Mouse (Mus musculus) G1E-ER4 (cell line): ENCODE measurements around the gene Iba57. TPM values are rescaled to one million over a fixed set of nuclear protein-coding genes. Genes with fewer than 3 reads are reported as not detected.
A peak's percentile ranks its signal among the peaks of the same experiment; 100 is the strongest.

Experiments
- GATA1 ChIP-seq: IDR thresholded peaks from one replicate; pipeline ENCODE4 v1.8.0; 2012; ENCODE audit warnings: low read length, inconsistent platforms
- polyA plus RNA-seq: library from polyadenylated mRNA; stranded (reverse); fragments of >175 nt; gene quantifications from 2 replicates; pipeline ENCODE4 v1.2.3, GENCODE M21; 2012

Gene Iba57
- polyA plus RNA-seq, 1 experiment, result 18.7 TPM

GRCm38 (mm10) chr11:59183821-59184220 is 20.3 kb upstream of the Iba57 start:
- TF ChIP-seq GATA1, result no peak

- TF ChIP-seq GATA1, result no peak
Observed at GRCm38 (mm10) chr11:59182864-59183331, 19.4 kb upstream of the Iba57 start, which contains the start of gene Gjc2. Gene Gjc2, minus strand, starts transcription at chr11:59183213.

DNA sequence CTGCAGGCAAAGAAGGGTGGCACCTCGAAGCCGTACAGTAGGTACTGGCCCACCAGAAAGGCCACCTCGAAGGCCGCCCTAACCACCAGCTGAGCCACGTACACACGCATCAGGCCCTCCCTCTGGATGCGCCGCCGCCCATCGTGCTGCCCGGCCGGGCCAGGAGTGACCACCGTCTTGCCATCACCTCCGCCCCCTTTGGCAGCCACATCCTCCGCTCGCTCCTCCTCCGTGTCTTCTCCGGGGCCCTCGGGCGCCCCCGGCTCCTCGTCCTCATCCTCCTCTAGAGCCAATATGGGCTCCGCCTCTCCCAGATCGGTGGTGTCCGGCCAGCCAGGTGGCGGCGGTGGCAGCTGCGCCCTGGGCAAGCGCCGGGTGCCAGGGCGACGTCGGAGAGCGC is 13.4 kb upstream of the Iba57 start:
- no peak for TF ChIP-seq GATA1

DNA sequence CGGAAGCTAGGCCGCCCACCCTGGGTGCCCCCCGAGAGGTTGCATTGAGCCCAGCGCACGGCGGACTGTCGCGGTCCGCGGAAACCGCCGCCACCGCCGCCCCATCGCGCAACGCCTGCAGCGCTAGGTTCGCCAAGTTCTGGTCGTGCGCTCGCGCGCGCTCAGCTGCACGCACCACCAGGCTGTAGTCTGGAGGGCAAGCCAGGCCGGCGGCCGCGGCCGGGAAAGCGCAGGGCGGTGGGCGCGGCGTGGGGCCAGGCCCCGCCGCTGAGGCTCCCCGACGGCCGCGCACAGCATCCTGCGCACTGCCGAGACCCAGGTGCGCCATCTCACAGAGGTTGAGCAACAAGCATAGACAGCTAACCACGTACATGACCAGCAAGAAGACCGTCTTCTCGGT is 12.9 kb upstream of the Iba57 start:
- no peak for TF ChIP-seq GATA1

DNA sequence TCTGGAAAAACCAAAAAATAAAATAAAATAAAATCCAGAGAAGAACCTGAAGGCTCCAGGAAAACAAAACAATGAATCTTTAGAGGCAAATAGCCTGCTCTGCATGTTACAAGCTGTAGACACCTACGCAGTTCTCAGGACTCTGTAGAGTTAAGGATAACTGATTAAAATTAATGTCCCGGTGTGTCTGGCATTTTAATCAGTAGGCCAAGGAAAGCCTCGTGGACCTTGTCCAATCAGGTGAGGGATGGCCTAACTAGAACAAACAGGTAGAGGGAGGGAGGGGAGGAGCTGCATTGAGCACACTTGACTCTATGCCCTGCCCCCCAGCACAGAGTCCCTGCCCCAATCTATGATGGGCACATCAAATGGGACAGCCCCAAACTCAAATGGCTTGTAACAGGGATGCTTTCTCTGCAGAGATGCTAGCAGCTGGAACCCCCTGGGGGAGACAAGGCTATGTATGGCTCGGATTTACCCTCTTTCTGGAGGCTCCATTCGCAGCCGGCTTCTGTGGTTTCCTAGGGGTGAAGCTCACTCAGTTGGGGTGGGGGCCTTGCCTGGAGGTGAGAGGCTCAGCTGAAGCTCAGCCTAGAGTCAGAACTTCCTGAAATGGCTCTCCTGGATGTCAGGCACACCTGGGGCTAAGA is 10.8 kb upstream of the Iba57 start:
- no peak for TF ChIP-seq GATA1

- no peak for TF ChIP-seq GATA1
Observed at GRCm38 (mm10) chr11:59170549-59170948, 7.0 kb upstream of the Iba57 start.

GRCm38 (mm10) chr11:59169807-59170206 is 6.3 kb upstream of the Iba57 start:
- no peak for TF ChIP-seq GATA1

DNA sequence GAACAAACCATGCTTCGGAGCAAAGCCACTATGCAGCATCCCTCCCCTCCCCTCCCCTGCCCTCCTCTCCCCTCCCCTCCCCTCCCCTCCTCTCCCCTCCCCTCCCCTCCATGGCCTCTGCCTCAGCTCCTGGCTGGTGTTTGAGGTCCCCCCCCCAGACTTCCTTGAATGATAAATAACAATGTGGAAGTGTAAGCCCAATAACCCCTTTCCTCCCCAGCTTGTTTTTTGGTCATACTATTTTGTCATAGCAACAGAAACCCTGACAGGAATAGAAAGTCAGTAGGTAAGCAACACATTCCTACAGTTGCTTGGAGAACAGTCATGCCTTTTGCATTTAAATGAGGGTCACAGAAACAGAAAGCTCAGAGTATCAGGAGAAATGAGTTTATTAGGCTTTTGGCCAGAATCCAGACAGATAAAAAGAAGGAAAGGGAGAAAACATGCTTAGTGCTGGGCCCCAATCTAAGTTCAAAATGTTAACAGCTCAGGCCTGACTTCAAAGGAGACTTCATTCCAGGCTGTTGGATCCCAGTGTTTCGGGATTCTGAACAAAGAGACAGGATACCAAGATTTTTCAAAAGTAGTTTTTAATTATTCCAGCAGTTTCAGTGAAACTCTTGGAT is 2.2 kb upstream of the Iba57 start:
- no peak for TF ChIP-seq GATA1

- peak; percentile 81 for TF ChIP-seq GATA1
Observed at GRCm38 (mm10) chr11:59164384-59164783, 845 bp upstream of the Iba57 start.

DNA sequence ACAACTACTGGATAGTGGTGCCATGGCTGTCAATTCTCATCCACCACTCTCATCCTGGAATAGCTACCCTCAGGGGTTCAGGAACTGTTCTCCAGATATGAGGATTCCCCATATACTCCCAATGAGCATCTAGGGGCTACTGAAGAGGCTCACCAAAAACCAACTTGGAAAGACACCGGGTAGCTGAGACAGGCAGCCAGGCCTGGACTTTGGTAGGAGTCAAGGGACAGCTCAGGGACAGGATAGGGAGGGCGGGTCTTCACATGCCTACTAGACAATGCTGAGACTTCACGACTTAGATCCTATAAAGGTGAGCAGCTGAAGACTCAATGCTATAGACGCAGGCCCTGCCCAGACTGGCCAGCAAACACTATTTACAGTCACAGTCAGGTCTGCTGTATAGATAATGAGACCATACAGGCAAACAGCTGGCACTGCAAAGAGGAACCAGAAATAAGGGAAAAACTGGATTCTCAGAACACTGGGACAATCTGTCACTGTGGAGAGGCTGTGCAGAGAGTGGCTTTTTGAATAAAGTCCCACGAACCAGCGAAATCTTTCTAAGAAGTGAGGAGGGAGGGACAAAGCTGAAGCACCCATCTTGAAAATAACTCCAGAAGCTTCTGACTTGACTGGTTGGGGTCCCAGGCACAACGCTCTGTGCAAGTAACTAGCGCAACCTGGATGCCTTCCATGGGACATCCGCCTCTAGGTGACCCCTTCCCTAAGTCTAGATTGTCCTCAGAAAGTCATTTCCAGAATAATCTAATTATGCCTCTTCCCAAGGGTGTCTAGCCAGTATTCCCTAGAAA is 890 bp downstream of the Iba57 start:
- TF ChIP-seq GATA1, result no peak

DNA sequence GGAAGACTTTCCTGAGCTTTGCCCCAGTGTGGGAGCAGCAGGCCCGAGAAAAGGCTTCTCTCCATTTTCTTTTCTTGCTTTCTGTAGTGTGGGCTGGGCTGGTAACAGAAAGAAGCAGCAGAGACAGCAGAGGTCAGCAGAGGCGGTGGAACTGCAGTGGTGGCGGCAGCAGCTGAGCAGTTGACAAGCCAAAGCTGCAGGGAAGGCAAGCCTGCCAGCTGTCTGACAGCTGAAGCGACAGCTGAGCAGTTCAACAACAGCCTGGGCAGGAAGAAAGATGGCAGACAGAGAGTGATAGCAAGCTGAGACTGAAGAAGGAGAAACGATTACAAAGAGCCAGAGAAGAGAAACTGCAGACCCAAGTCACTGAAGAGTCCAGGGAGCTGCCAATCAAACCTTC is 2.1 kb downstream of the Iba57 start:
- no peak for TF ChIP-seq GATA1

DNA sequence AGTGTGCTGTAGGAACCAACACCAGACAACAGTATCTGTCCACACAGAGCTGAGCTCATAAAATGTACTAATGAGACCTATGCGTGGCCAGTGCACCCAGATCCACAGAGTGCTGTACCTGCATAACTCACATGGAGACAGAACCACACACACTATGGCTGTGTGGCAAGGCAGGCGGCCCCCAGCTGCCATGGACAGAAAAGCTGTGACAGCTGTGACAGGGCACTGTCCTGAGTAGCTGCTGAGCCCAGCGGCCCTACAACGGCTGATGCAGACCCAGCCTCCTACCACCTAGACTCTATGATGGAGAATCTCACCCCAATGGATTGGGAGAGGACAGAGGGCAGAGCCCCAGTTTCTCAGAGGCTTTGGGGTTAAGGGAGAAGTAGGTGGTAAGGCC is 4.0 kb downstream of the Iba57 start:
- TF ChIP-seq GATA1, result no peak

DNA sequence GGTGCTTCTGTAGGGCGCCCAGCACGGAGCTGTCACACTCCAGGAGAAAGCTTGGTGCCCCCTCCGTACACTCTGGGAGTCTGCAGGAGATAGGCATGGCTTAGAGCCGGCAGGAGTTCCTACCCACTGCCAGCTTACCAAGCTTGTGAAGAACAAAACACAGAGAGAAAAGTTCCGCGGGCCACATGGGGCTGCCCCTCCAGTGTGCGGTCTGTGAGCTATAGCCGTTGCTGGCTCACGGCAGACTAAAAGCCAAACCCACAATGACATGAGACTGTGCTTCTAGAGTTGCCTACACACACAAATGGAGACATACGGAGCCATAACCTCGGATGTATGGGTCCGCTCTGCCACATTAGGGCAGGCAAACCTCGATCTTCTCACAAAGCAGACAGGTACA is 4.4 kb downstream of the Iba57 start:
- no peak for TF ChIP-seq GATA1

- TF ChIP-seq GATA1, result no peak
Observed at GRCm38 (mm10) chr11:59155900-59156299, 7.6 kb downstream of the Iba57 start.

DNA sequence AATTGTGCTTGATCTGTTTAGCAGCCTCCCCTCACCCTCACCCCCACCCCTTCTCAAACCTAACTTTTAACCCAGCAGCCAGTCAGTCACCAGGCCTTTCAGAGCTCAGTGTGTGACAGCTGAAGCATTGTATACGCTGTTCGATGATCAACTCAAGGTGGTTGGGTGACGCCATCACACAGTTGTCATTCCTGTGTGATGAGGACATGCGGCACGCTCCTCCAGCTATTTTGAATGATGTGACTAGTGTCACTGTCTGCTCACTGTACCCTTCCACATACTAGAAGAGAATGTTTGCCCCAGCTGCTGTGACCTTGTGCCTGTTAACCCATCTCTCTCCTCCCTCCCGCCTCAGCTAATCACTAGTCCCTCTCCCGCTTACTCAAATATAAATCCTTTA is 9.3 kb downstream of the Iba57 start:
- TF ChIP-seq GATA1, result no peak

DNA sequence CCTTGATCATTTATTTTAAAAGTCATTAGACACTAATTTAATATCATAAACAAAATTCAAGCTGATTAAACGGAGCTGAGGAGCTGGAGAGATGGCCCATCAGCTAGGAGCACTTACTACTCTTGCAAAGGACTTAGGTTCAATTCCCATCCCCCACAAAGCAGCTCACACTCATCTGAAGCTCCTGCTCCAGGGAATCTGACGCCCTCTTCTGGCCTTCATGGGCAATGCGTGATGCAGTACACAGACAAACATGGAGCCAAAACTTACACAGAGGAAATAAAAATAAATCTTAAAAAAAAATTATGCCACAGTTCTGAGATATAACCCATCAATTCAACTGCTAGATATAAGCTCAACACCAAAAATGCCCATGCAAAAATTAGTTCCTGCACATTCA is 11.8 kb downstream of the Iba57 start:
- no peak for TF ChIP-seq GATA1
